Mouse (Mus musculus) myocyte (in vitro differentiated cells): ENCODE measurements at regions not wholly inside any gene's neighbourhood (a gene's known extent, or its start where the extent isn't known, plus 50 kb on each side); places are given as distances from the start of the nearest gene placed in this dataset.

ENCODE experiments used
- H3K27me3 ChIP-seq: one replicate; pipeline ENCODE4 v1.6.1; 2011; ENCODE audit not compliant: control insufficient read depth, insufficient read depth, insufficient read length
- H3K36me3 ChIP-seq: one replicate; pipeline ENCODE4 v1.6.1; 2011; ENCODE audit not compliant: control insufficient read depth, insufficient read depth
- H3K4me2 ChIP-seq: one replicate; pipeline ENCODE4 v1.6.1; 2011; ENCODE audit warnings: low read depth, control low read depth
- H3K4me3 ChIP-seq: one replicate; pipeline ENCODE4 v1.5.1; 2011; ENCODE audit warnings: mild to moderate bottlenecking, control low read depth, moderate library complexity
- H3K79me2 ChIP-seq: one replicate; pipeline ENCODE4 v1.6.1; 2011; ENCODE audit not compliant: control insufficient read depth, insufficient read depth
- H3ac ChIP-seq: one replicate; pipeline ENCODE4 v1.6.1; 2011; ENCODE audit not compliant: control insufficient read depth, insufficient read length
- CEBPB ChIP-seq: IDR thresholded peaks from 2 replicates; pipeline ENCODE4 v1.6.1; 2011; ENCODE audit warnings: mild to moderate bottlenecking, moderate library complexity; ENCODE audit not compliant: poor library complexity, insufficient read depth, severe bottlenecking
- E2F4 ChIP-seq: IDR thresholded peaks from one replicate; pipeline ENCODE4 v1.6.1; 2011; ENCODE audit warnings: mild to moderate bottlenecking, control low read depth, moderate library complexity; ENCODE audit not compliant: insufficient read depth
- MAX ChIP-seq: IDR thresholded peaks from one replicate; pipeline ENCODE4 v1.6.1; 2011; ENCODE audit warnings: low read depth, mild to moderate bottlenecking, control low read depth
- MYOD1 ChIP-seq, 3 experiments: IDR thresholded peaks; one replicate each; pipeline ENCODE4 v1.6.1; 2011; ENCODE audit warnings: control low read depth in 2 of 3, low read depth in 2 of 3, mild to moderate bottlenecking in 2 of 3, moderate library complexity in 1 of 3; ENCODE audit not compliant: insufficient read length in 2 of 3, control insufficient read depth in 1 of 3
- MYOG ChIP-seq, 3 experiments: IDR thresholded peaks; one replicate each; pipeline ENCODE4 v1.6.1; 2011; ENCODE audit warnings: control low read depth in 2 of 3, low read depth in 2 of 3, mild to moderate bottlenecking in 2 of 3; ENCODE audit not compliant: insufficient read length in 2 of 3, control insufficient read depth in 1 of 3, insufficient read depth in 1 of 3
- POLR2A ChIP-seq: IDR thresholded peaks from one replicate; pipeline ENCODE4 v1.6.1; 2011; ENCODE audit warnings: low read depth, mild to moderate bottlenecking, control low read depth, moderate library complexity; ENCODE audit not compliant: insufficient read length
- POLR2AphosphoS2 ChIP-seq: IDR thresholded peaks from one replicate; pipeline ENCODE4 v1.6.1; 2011; ENCODE audit warnings: low read depth, control low read depth; ENCODE audit not compliant: insufficient read length
- REST ChIP-seq: IDR thresholded peaks from one replicate; pipeline ENCODE4 v1.6.1; 2011; ENCODE audit warnings: mild to moderate bottlenecking, control low read depth, moderate library complexity; ENCODE audit not compliant: insufficient read depth, insufficient read length
- SRF ChIP-seq: IDR thresholded peaks from one replicate; pipeline ENCODE4 v1.6.1; 2011; ENCODE audit warnings: low read depth; ENCODE audit not compliant: control insufficient read depth, insufficient read length
- TCF12 ChIP-seq: IDR thresholded peaks from one replicate; pipeline ENCODE4 v1.6.1; 2011; ENCODE audit warnings: mild to moderate bottlenecking, control low read depth; ENCODE audit not compliant: poor library complexity, insufficient read depth, severe bottlenecking
- TCF3 ChIP-seq: IDR thresholded peaks from one replicate; pipeline ENCODE4 v1.6.1; 2011; ENCODE audit warnings: low read depth, control low read depth; ENCODE audit not compliant: insufficient read length
- USF1 ChIP-seq: IDR thresholded peaks from one replicate; pipeline ENCODE4 v1.6.1; 2011; ENCODE audit warnings: low read depth, mild to moderate bottlenecking, control low read depth, moderate library complexity

- H3K79me2 ChIP-seq, result no peaks in the 10 kb centered on the region
- no peaks in the 10 kb centered on the region for H3K27me3 ChIP-seq
- H3K4me2 ChIP-seq, result no peak overlapping the region
- TF ChIP-seq SRF, result no peak
- no peak for TF ChIP-seq TCF3
- no peak for TF ChIP-seq CEBPB
- TF ChIP-seq POLR2A, result no peak
- TF ChIP-seq MAX, result no peak
- TF ChIP-seq REST, result no peak
- TF ChIP-seq MYOG (IDR thresholded peaks at IDR 0.05; ENCODE audit: control insufficient read depth in 1 of 3, insufficient read depth in 1 of 3, insufficient read length in 2 of 3, low read depth in 2 of 3), result no peak
- no peak for TF ChIP-seq POLR2AphosphoS2
- TF ChIP-seq E2F4, result no peak
- TF ChIP-seq TCF12, result no peak
- no peak for TF ChIP-seq MYOD1 (IDR thresholded peaks at IDR 0.05; ENCODE audit: control insufficient read depth in 1 of 3, insufficient read length in 2 of 3, low read depth in 2 of 3)
- no peak overlapping the region for H3ac ChIP-seq
- no peak overlapping the region for H3K4me3 ChIP-seq
- no peaks in the 10 kb centered on the region for H3K36me3 ChIP-seq
These were observed 120.2 kb downstream of the Atoh1 start for GRCm38 (mm10) chr6:64849097-64849648.

GRCm38 (mm10) chr6:64862901-64863300 lies 134.0 kb downstream of the Atoh1 start:
- TF ChIP-seq MAX (no peak), TCF12 (no peak), POLR2AphosphoS2 (no peak), MYOD1 (IDR thresholded peaks at IDR 0.05; ENCODE audit: control insufficient read depth in 1 of 3, insufficient read length in 2 of 3, low read depth in 2 of 3) (no peak), CEBPB (no peak), TCF3 (no peak), MYOG (IDR thresholded peaks at IDR 0.05; ENCODE audit: control insufficient read depth in 1 of 3, insufficient read depth in 1 of 3, insufficient read length in 2 of 3, low read depth in 2 of 3) (no peak), E2F4 (no peak), USF1 (no peak), REST (no peak), POLR2A (no peak), SRF (no peak)
- H3K27me3 ChIP-seq, result no peaks in the 10 kb centered on the region
- H3K36me3 ChIP-seq, result no peaks in the 10 kb centered on the region
- no peak overlapping the region for H3ac ChIP-seq
- H3K79me2 ChIP-seq, result no peaks in the 10 kb centered on the region
- no peak overlapping the region for H3K4me2 ChIP-seq
- H3K4me3 ChIP-seq, result no peak overlapping the region

- Histone ChIP-seq H3K4me3 (no peak overlapping the region), H3K4me2 (no peak overlapping the region), H3K79me2 (no peaks in the 10 kb centered on the region), H3K27me3 (no peaks in the 10 kb centered on the region), H3K36me3 (no peaks in the 10 kb centered on the region), H3ac (no peak overlapping the region)
- TF ChIP-seq SRF (no peak), MYOG (IDR thresholded peaks at IDR 0.05; ENCODE audit: control insufficient read depth in 1 of 3, insufficient read depth in 1 of 3, insufficient read length in 2 of 3, low read depth in 2 of 3) (no peak), REST (no peak), MAX (no peak), MYOD1 (IDR thresholded peaks at IDR 0.05; ENCODE audit: control insufficient read depth in 1 of 3, insufficient read length in 2 of 3, low read depth in 2 of 3) (no peak), TCF3 (no peak), POLR2A (no peak), USF1 (no peak)
These were observed 146.0 kb upstream of the Smarcad1 start for GRCm38 (mm10) chr6:64896420-64896819.
